Mouse (Mus musculus) heart, embryonic 16.5 days (tissue): Measurements from ENCODE around the gene Cep72. TPM values are rescaled to one million over a fixed set of nuclear protein-coding genes. Genes with fewer than 3 reads are reported as not detected.
A peak's percentile ranks its signal among the peaks of the same experiment; 100 is the strongest.
"Not testable (repeated sequence)": the region's sequence is repeated elsewhere in the genome, so short reads cannot be mapped to it uniquely, and the experiment has no call there.

Source experiments
- ATAC-seq: fragments of 200-750 bp; cut with Nextera tagmentation; replicated peaks from 2 replicates; pipeline ENCODE4 v1.8.0; 2017; ENCODE audit warnings: moderate number of reproducible peaks; ENCODE audit not compliant: insufficient read depth, low FRiP score; ENCODE audit errors: extremely low read depth
- H3K27ac ChIP-seq: fragments of 300-500 bp; sonication (generic); 2 replicates; pipeline ENCODE4 v1.5.1; 2014; ENCODE audit warnings: mild to moderate bottlenecking, low read length, control low read depth, moderate library complexity
- H3K27me3 ChIP-seq: fragments of 300-500 bp; sonication (generic); 2 replicates; pipeline ENCODE4 v1.6.1; 2014; ENCODE audit warnings: low read length, mixed read lengths; ENCODE audit not compliant: control insufficient read depth, insufficient read depth
- H3K36me3 ChIP-seq: fragments of 300-500 bp; sonication (generic); 2 replicates; pipeline ENCODE4 v1.6.1; 2014; ENCODE audit not compliant: control insufficient read depth, insufficient read depth
- H3K4me1 ChIP-seq: fragments of 300-500 bp; sonication (generic); 2 replicates; pipeline ENCODE4 v1.6.1; 2014; ENCODE audit warnings: low read length, mixed read lengths; ENCODE audit not compliant: control insufficient read depth, insufficient read depth
- H3K4me2 ChIP-seq: fragments of 300-500 bp; sonication (generic); 2 replicates; pipeline ENCODE4 v1.6.1; 2014; ENCODE audit warnings: low read depth, mild to moderate bottlenecking, control low read depth, low read length
- H3K4me3 ChIP-seq: fragments of 300-500 bp; sonication (generic); 2 replicates; pipeline ENCODE4 v1.5.1; 2014; ENCODE audit warnings: mild to moderate bottlenecking, control low read depth, low read length
- H3K9ac ChIP-seq: fragments of 300-500 bp; sonication (generic); 2 replicates; pipeline ENCODE4 v1.6.1; 2014; ENCODE audit warnings: low read length, control low read depth
- H3K9me3 ChIP-seq: fragments of 300-500 bp; sonication (generic); replicated peaks from 2 replicates; pipeline ENCODE4 v1.6.1; 2016; ENCODE audit warnings: low read length; ENCODE audit not compliant: control insufficient read depth
- WGBS: fragments of 180-500 bp; shearing (Covaris S2); extraction: QIAGEN DNeasy Blood & Tissue Kit; methylation state at CpG from one replicate; pipeline ENCODE4 v1.1.7; 2014; 5-methylcytosine and 5-hydroxymethylcytosine counted together
- polyA plus RNA-seq: library from polyadenylated mRNA; unstranded; fragments of >200 nt; fragmentation: Nextera tagmentation; extraction: Ambion mirVana; gene quantifications from 2 replicates; pipeline ENCODE4 v1.2.1, GENCODE M21; 2015

The Cep72 gene
- polyA plus RNA-seq, 1 experiment from 2014 or later: 12.0 TPM

DNA sequence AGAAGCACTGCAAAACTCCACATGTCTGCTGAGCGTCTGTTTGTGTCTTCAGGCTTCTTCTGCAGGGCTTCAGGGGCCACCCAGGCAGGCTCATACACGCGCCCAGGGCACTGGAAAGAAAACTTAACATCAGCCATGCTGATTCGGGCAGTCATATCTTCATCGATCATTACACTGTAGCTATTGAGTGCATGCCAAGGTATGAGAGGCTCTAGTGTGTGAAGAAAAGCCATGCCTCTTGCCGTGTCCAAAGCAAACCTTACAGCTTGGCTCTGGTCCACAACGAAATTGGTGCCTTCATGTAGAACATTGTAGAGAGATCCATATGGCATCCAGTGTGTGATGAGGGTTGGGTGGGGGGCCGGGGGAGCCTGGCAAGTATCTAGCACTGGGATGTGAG is 43.1 kb downstream of the Cep72 start:
- not testable (repeated sequence) for H3K27ac ChIP-seq, H3K9ac ChIP-seq, H3K27me3 ChIP-seq, H3K4me1 ChIP-seq, ATAC-seq, H3K9me3 ChIP-seq, H3K4me3 ChIP-seq, H3K36me3 ChIP-seq, H3K4me2 ChIP-seq
- 67% methylated on average over 8 of the region's 8 CpGs for WGBS

DNA sequence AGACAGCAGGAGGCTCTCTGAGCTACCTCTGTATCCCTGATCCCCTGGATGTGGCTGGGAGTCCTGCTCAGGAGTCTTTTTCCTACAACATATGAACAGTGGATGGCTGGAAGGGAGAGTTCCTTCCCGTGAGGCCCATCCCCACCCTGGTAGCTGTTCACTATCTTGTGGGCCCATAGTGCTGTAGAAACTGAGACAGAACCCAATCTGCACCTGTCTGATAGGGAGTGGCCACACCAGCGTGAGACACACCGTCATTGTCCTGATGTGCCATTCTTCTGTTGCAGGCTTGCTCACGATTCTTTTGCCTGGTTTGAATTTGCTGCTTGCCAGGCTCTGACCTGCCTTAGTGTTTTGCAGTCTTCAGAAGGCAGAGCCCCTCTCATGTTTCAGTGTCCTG is 44.7 kb downstream of the Cep72 start:
- Histone ChIP-seq H3K4me2 (no peak overlapping the region), H3K27ac (no peak overlapping the region), H3K36me3 (no peaks in the 10 kb centered on the region), H3K9me3 (no peaks in the 10 kb centered on the region), H3K9ac (no peak overlapping the region), H3K4me3 (no peak overlapping the region), H3K4me1 (no peaks in the 10 kb centered on the region; the same call in 1 of the 2 replicates), H3K27me3 (no peaks in the 10 kb centered on the region)
- 72% methylated on average over 4 of the region's 4 CpGs for WGBS
- no peak for ATAC-seq

DNA sequence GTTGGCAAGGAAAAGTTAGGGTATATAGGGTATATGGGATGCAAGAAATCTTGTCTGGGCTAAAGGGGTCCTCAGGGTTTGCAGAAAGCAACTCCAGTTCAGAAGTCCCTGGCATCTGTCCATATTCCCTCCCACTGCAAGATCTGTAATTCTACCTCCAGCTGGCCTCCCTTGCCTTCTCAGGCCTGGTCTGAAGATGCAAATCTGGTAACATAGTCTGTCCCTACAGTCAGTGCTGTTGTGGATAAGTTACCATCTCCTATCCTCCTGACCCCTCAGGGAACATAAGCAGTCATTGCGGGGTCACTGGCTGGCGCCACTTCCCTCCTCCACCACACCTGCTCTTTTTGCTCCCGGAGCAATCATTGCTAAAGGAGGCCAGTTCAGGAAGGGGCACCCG is 46.2 kb downstream of the Cep72 start:
- no peak overlapping the region for H3K9ac ChIP-seq
- H3K9me3 ChIP-seq: no peaks in the 10 kb centered on the region
- no peak overlapping the region for H3K4me2 ChIP-seq
- H3K27ac ChIP-seq: no peak overlapping the region
- 0 out of 2 replicates have a peak, but pooled peaks cover 6% of the 10 kb centered on the region for H3K27me3 ChIP-seq
- ATAC-seq: 0 out of 2 replicates have a peak, but pooled peaks have one; percentile 18
- H3K4me3 ChIP-seq: no peak overlapping the region
- H3K36me3 ChIP-seq: no peaks in the 10 kb centered on the region
- H3K4me1 ChIP-seq: peaks cover 2% of the 10 kb centered on the region
- 75% methylated on average over 4 of the region's 4 CpGs for WGBS

DNA sequence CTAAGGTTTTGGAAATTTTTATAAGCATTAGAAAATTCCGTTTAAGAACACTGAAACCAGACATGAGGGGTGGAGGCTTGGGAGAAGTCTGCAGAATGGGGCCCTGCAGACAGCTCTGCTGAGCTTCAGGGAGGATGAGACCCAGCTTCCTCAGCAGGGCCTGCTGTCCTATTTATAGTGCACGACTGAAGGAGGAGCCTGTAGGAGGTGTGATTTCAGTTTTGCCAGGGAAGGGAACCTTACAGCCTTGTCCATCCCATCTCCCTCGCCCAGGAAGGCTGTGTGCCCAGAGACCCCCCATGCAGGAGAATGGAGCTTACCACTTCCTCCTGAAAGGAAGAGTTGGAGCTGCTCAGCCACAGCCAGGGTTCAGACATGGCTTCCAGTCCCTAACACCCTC is 51.4 kb downstream of the Cep72 start:
- Histone ChIP-seq H3K4me1 (peaks cover 13% of the 10 kb centered on the region), H3K9ac (peak overlapping the region; percentile 72), H3K4me2 (peak overlapping the region; percentile 99), H3K27ac (no peak overlapping the region), H3K27me3 (0 out of 2 replicates have a peak, but pooled peaks cover 8% of the 10 kb centered on the region), H3K4me3 (peak overlapping the region; percentile 70), H3K9me3 (no peaks in the 10 kb centered on the region), H3K36me3 (no peaks in the 10 kb centered on the region)
- ATAC-seq: no peak
- 7% methylated on average over 3 of the region's 3 CpGs for WGBS

DNA sequence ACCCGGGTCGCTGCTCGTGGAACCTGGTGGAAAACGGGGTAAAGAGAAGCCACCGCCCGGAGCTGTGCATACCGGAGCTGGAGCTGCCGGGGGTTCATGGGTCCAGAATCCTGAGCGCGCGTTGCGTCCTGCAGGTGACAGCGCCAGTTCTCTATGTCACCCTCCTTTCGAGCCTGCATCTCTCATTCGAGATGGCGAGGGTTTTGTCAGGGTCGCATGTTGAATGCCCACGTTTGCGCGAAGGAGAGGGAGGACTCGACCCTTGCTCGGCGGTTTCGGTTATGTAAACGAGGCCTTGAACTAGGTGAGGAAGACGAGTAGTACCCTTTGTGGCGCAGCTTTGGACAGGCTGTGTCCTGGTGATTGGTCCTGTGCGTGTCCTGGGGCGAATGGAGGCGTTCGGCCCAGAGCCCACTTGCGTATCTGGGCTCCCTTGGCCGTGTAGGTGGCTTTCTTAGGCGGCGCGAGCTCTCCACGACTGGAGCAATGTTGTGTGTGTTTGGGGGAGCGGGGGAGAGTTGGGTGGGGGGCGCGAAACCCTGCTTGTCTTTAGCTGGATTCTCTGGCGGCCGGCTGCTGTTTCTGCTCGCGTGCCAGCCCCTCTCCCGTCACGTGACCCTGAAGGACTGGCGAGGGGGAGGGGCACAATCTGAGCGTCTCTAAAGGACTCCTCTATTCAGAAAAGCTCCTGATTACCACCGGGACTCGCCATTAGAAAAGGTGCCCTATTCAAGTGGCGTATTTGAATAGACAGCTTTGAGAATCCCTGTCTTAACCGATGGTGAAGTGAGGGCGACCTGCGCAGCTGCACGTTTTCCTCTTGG is 52.1 kb downstream of the Cep72 start:
- WGBS: under 1% methylated on average over 55 of the region's 55 CpGs
- peak overlapping the region; percentile 99 for H3K4me2 ChIP-seq
- 0 out of 2 replicates have a peak, but pooled peaks have one; percentile 12 for ATAC-seq
- 0 out of 2 replicates have a peak, but pooled peaks cover 8% of the 10 kb centered on the region for H3K27me3 ChIP-seq
- H3K36me3 ChIP-seq: no peaks in the 10 kb centered on the region
- H3K4me3 ChIP-seq: peak overlapping the region; percentile 70
- H3K9me3 ChIP-seq: no peaks in the 10 kb centered on the region
- peak overlapping the region; percentile 57; the same call in 1 of the 2 replicates for H3K27ac ChIP-seq
- peak overlapping the region; percentile 72 for H3K9ac ChIP-seq
- H3K4me1 ChIP-seq: peaks cover 13% of the 10 kb centered on the region

DNA sequence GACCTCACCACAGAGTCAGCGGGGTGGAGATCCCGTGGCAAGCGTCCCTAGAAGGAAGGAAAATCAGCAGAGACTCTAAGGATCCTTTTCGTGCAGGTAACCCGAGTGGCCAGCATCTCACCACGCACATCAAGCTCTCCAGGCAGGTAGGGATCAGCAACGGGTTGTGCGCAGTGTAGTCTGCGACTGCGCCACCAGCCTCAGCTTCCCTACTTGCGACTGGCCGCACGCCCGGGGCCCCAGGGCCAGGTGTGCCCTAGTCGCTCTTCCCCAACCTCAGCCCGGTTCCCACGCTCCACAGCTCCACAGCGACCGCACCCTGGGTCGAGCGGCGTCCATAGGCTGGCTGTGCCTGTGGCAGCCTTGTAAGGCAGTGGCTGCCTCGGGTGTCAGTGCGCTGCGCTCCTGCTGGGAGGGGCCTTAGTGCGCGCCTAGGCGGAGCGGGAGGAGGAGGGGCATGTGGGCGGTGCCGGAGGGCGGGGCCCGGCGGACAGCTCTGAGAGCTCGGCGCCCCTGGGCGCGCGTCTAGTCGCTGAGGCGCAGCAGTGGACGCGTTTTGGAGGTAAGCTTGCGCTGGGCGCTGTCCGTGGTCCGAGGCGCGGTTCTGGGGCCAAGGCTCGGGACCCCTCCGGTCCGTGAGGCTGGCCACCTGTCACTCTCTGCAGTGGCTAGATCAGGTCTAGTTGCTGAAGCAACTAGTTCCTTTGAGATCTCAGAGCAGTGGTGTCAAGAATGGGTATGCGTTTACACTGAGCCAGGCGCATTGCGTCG is 53.0 kb downstream of the Cep72 start, which contains the start of gene Tppp:
Gene Tppp (plus strand): TSS at position 460 of the 771 bp plus-strand sequence.
- peak; percentile 97 for ATAC-seq
- H3K4me2 ChIP-seq: peak within 1 kb of the TSS; percentile 99
- H3K4me3 ChIP-seq: peak within 1 kb of the TSS; percentile 70
- H3K9ac ChIP-seq: peak within 1 kb of the TSS; percentile 84
- H3K4me1 ChIP-seq: peaks cover 13% of the 10 kb centered on the region
- no peaks in the 10 kb centered on the region for H3K9me3 ChIP-seq
- no peaks in the 10 kb centered on the region for H3K36me3 ChIP-seq
- H3K27me3 ChIP-seq: 0 out of 2 replicates have a peak, but pooled peaks cover 8% of the 10 kb centered on the region
- under 1% methylated on average over 55 of the region's 56 CpGs for whole genome bisulfite sequencing
- peak within 1 kb of the TSS; percentile 57 for H3K27ac ChIP-seq

DNA sequence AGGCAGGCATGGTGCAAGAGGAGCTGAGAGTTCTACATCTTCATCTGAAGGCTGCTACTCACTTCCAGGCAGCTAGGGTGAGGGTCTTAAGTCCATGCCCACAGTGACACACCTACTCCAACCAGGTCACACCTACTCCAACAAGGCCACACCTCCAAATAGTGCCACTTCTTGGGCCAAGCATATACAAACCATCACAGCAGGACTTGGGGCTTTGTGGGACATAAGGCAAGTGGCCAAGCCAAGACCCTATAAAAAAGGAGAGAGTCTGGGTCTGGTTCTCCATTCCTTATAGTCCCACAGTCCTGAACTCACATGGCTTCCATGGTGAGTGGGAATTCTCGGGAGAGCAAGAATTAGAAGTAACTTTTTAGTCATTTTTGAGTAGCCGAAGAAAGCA is 53.9 kb downstream of the Cep72 start:
- H3K4me1 ChIP-seq: peaks cover 13% of the 10 kb centered on the region
- H3K9ac ChIP-seq, H3K36me3 ChIP-seq, H3K9me3 ChIP-seq, ATAC-seq, H3K27me3 ChIP-seq, H3K27ac ChIP-seq: not testable (repeated sequence)
- H3K4me2 ChIP-seq: peak overlapping the region; percentile 99
- H3K4me3 ChIP-seq: peak overlapping the region; percentile 70; the same call in 1 of the 2 replicates
- 83% methylated on average over 2 of the region's 2 CpGs for WGBS

DNA sequence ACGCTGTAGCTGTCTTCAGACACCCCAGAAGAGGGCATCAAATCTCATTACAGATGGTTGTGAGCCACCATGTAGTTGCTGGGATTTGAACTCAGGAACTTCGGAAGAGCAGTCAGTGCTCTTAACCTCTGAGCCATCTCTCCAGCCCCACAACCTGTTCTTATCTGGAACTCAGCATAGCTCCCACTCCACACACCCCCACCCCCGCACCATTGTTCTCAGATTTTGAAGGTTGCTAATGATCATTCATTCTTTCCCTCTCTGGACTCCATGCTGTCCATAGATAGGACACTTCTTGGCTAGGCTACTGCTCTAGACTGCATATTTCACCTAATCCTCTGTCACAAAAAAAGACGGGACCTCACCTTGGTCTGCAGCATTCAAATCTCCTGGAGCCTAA is 55.2 kb downstream of the Cep72 start:
- not testable (repeated sequence) for H3K36me3 ChIP-seq, H3K9ac ChIP-seq, H3K4me2 ChIP-seq, H3K4me3 ChIP-seq, H3K27me3 ChIP-seq, H3K9me3 ChIP-seq, H3K27ac ChIP-seq, ATAC-seq
- WGBS: 87% methylated on average over 4 of the region's 4 CpGs
- H3K4me1 ChIP-seq: peaks cover 13% of the 10 kb centered on the region

DNA sequence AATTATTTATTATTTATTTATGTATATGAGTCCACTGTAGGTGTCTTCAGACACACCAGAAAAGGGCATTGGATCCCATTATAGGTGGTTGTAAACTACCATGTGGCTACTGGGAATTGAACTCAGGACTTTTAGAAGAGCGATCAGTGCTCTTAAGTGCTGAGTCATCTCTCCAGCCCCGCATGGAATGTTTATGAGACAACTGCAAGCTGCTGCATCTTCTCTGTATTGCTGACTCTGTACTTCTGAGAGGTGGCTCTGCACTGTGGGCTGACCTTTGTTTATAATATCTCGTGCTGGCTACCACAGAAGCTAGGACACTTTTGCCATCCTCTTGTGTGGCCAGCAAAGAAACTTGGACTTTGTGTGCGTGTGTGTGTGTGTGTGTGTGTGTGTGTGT is 60.6 kb downstream of the Cep72 start:
- Histone ChIP-seq H3K27ac (no peak overlapping the region), H3K9ac (no peak overlapping the region), H3K4me1 (no peaks in the 10 kb centered on the region), H3K4me2 (no peak overlapping the region), H3K27me3 (no peaks in the 10 kb centered on the region), H3K9me3 (no peaks in the 10 kb centered on the region), H3K4me3 (no peak overlapping the region), H3K36me3 (no peaks in the 10 kb centered on the region)
- ATAC-seq: no peak
- WGBS: 64% methylated on average over 4 of the region's 4 CpGs
